Mouse (Mus musculus) G1E (cell line): ENCODE results near the gene H2-D1.

Experiments used
- CTCF ChIP-seq: IDR thresholded peaks from 2 replicates; pipeline ENCODE4 v1.5.1; 2012; ENCODE audit warnings: low read depth, low read length, inconsistent platforms, mixed read lengths
- GATA1 ChIP-seq: IDR thresholded peaks from 2 replicates; pipeline ENCODE4 v1.6.1; 2012; ENCODE audit warnings: borderline replicate concordance, low read length, inconsistent platforms, mixed read lengths
- GATA2 ChIP-seq: IDR thresholded peaks from 2 replicates; pipeline ENCODE4 v1.6.1; 2012; ENCODE audit warnings: low read depth, low read length, inconsistent platforms, borderline replicate concordance

DNA sequence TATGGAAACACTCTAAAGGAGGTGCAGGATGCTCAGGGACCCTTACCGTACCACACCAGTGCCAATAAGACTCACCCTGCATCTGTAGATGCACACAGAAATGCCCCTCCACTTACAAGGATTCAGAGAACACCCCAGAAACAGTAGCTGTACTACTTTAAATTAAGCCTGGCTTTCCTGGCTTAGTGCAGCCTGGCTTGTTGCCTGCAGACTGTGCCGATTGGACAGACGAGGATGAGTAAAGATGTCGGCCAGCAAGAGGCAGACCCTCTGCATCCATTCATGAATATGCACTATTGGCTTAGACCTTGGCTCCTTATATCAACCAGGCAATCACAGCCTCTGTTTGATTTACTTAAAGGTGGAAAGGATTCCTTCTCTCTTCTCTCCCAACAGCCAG lies 2.9 kb upstream of the H2-D1 start:
- TF ChIP-seq GATA1, result no peak
- no peak for TF ChIP-seq CTCF
- no peak for TF ChIP-seq GATA2
